Mouse (Mus musculus) erythroblast, embryonic 14.5 days (primary cell): ENCODE data around the gene Tssk6.

Experiments used
- GATA1 ChIP-seq: IDR thresholded peaks from 2 replicates; pipeline ENCODE4 v1.6.1; 2012; ENCODE audit warnings: low read length, inconsistent platforms, mixed read lengths
- TAL1 ChIP-seq: IDR thresholded peaks from 3 replicates; pipeline ENCODE4 v1.6.1; 2012; ENCODE audit warnings: low read length, inconsistent platforms, mixed read lengths

- TF ChIP-seq TAL1, result no peak
- TF ChIP-seq GATA1, result no peak
Measured at GRCm38 (mm10) chr8:69935431-69935830, 33.4 kb downstream of the Tssk6 start.
